Mouse (Mus musculus) kidney, embryonic 15.5 days (tissue): ENCODE results near the gene Ces2h. TPM values are rescaled to one million over a fixed set of nuclear protein-coding genes. Genes with fewer than 3 reads are reported as not detected.
"Not testable (repeated sequence)": the region's sequence is repeated elsewhere in the genome, so short reads cannot be mapped to it uniquely, and the experiment has no call there.

Experiments used
- ATAC-seq: fragments of 200-750 bp; cut with Nextera tagmentation; replicated peaks from 2 replicates; pipeline ENCODE4 v1.8.0; 2017; ENCODE audit warnings: moderate TSS enrichment; ENCODE audit not compliant: low FRiP score
- H3K27ac ChIP-seq: fragments of 300-500 bp; sonication (generic); 2 replicates; pipeline ENCODE4 v1.5.1; 2015; ENCODE audit warnings: mild to moderate bottlenecking, inconsistent platforms
- H3K27me3 ChIP-seq: fragments of 300-500 bp; sonication (generic); 2 replicates; pipeline ENCODE4 v1.6.1; 2015; ENCODE audit warnings: inconsistent platforms
- H3K36me3 ChIP-seq: fragments of 300-500 bp; sonication (generic); 2 replicates; pipeline ENCODE4 v1.6.1; 2015; ENCODE audit warnings: inconsistent platforms
- H3K4me1 ChIP-seq: fragments of 300-500 bp; sonication (generic); 2 replicates; pipeline ENCODE4 v1.6.1; 2015; ENCODE audit warnings: inconsistent platforms
- H3K4me2 ChIP-seq: fragments of 300-500 bp; sonication (generic); 2 replicates; pipeline ENCODE4 v1.6.1; 2015; ENCODE audit warnings: moderate library complexity, mild to moderate bottlenecking, inconsistent platforms
- H3K4me3 ChIP-seq: fragments of 300-500 bp; sonication (generic); replicated peaks from 2 replicates; pipeline ENCODE4 v1.5.1; 2015; ENCODE audit warnings: mild to moderate bottlenecking, inconsistent platforms
- H3K9ac ChIP-seq: fragments of 300-500 bp; sonication (generic); 2 replicates; pipeline ENCODE4 v1.6.1; 2015; ENCODE audit warnings: mild to moderate bottlenecking, inconsistent platforms
- H3K9me3 ChIP-seq: fragments of 300-500 bp; sonication (generic); replicated peaks from 2 replicates; pipeline ENCODE4 v1.6.1; 2016; ENCODE audit warnings: inconsistent platforms
- WGBS: fragments of 180-500 bp; shearing (Covaris S2); methylation state at CpG from one replicate; pipeline ENCODE4 v1.1.7; 2015; ENCODE audit warnings: mixed read lengths; 5-methylcytosine and 5-hydroxymethylcytosine counted together
- polyA plus RNA-seq: library from polyadenylated mRNA; unstranded; fragments of >200 nt; fragmentation: Nextera tagmentation; extraction: Ambion mirVana; gene quantifications from 2 replicates; pipeline ENCODE4 v1.2.1, GENCODE M21; 2015

Ces2h gene
- polyA plus RNA-seq, 1 experiment from 2014 or later: not detected

- ATAC-seq: no peak
- WGBS: 53% methylated on average over 1 of the region's 1 CpGs
- no peak overlapping the region for H3K9ac ChIP-seq
These were observed 22.4 kb downstream of the Ces2h start for GRCm38 (mm10) chr8:105023087-105023486.

GRCm38 (mm10) chr8:105025050-105025449 lies 24.4 kb downstream of the Ces2h start:
- WGBS: 76% methylated on average over 2 of the region's 2 CpGs
- Histone ChIP-seq H3K9ac (no peak overlapping the region), H3K4me3 (no peak overlapping the region), H3K9me3 (no peaks in the 10 kb centered on the region; the same call in 1 of the 2 replicates), H3K36me3 (no peaks in the 10 kb centered on the region), H3K27me3 (no peaks in the 10 kb centered on the region), H3K4me1 (no peaks in the 10 kb centered on the region), H3K4me2 (no peak overlapping the region), H3K27ac (no peak overlapping the region)
- no peak for ATAC-seq

More at GRCm38 (mm10) chr8:105023087-105023486, 22.4 kb downstream of the Ces2h start:
- Histone ChIP-seq H3K4me3 (no peak overlapping the region), H3K4me2 (no peak overlapping the region), H3K4me1 (no peaks in the 10 kb centered on the region), H3K9me3 (no peaks in the 10 kb centered on the region; the same call in 1 of the 2 replicates), H3K27me3 (no peaks in the 10 kb centered on the region), H3K36me3 (no peaks in the 10 kb centered on the region), H3K27ac (no peak overlapping the region)

GRCm38 (mm10) chr8:105043510-105043909 lies 42.9 kb downstream of the Ces2h start:
- Histone ChIP-seq H3K4me1 (no peaks in the 10 kb centered on the region), H3K27ac (no peak overlapping the region), H3K4me3 (no peak overlapping the region), H3K9ac (no peak overlapping the region), H3K4me2 (no peak overlapping the region), H3K9me3 (no peaks in the 10 kb centered on the region), H3K27me3 (no peaks in the 10 kb centered on the region), H3K36me3 (no peaks in the 10 kb centered on the region)
- no peak for ATAC-seq
- 47% methylated on average over 1 of the region's 1 CpGs for WGBS

GRCm38 (mm10) chr8:105045824-105046401 lies 45.3 kb downstream of the Ces2h start:
- H3K9me3 ChIP-seq: no peaks in the 10 kb centered on the region
- 69% methylated on average over 3 of the region's 3 CpGs for WGBS

GRCm38 (mm10) chr8:105048371-105048854 lies 47.8 kb downstream of the Ces2h start, which contains the start of gene Ces3a:
Gene Ces3a, plus strand, starts transcription at chr8:105048601.
- Histone ChIP-seq H3K27me3 (no peaks in the 10 kb centered on the region), H3K4me3 (no peak within 1 kb of the TSS), H3K27ac (no peak within 1 kb of the TSS), H3K9ac (no peak within 1 kb of the TSS), H3K4me2 (no peak within 1 kb of the TSS), H3K9me3 (no peaks in the 10 kb centered on the region), H3K4me1 (no peaks in the 10 kb centered on the region), H3K36me3 (no peaks in the 10 kb centered on the region)
- no peak for ATAC-seq
- WGBS: 76% methylated on average over 3 of the region's 3 CpGs

More at GRCm38 (mm10) chr8:105045824-105046401, 45.3 kb downstream of the Ces2h start:
- Histone ChIP-seq H3K4me3 (no peak overlapping the region), H3K27ac (peak overlapping the region; percentile 45; the same call in 1 of the 2 replicates), H3K9ac (no peak overlapping the region), H3K36me3 (no peaks in the 10 kb centered on the region), H3K4me2 (no peak overlapping the region), H3K4me1 (no peaks in the 10 kb centered on the region), H3K27me3 (no peaks in the 10 kb centered on the region)
- ATAC-seq: no peak

- H3K4me1 ChIP-seq: no peaks in the 10 kb centered on the region
- H3K4me3 ChIP-seq: no peak overlapping the region
- H3K4me2 ChIP-seq: no peak overlapping the region
- no peak overlapping the region for H3K27ac ChIP-seq
- H3K36me3 ChIP-seq: no peaks in the 10 kb centered on the region
- H3K9ac ChIP-seq: no peak overlapping the region
- WGBS: 94% methylated on average over 4 of the region's 4 CpGs
- ATAC-seq: no peak
- no peaks in the 10 kb centered on the region for H3K27me3 ChIP-seq
- H3K9me3 ChIP-seq: no peaks in the 10 kb centered on the region
These were observed 55.6 kb downstream of the Ces2h start for GRCm38 (mm10) chr8:105056211-105056610.

GRCm38 (mm10) chr8:105060056-105060455 lies 59.4 kb downstream of the Ces2h start:
- H3K4me1 ChIP-seq: no peaks in the 10 kb centered on the region
- H3K4me3 ChIP-seq: no peak overlapping the region
- H3K4me2 ChIP-seq: no peak overlapping the region
- H3K9me3 ChIP-seq: no peaks in the 10 kb centered on the region
- H3K27me3 ChIP-seq: no peaks in the 10 kb centered on the region
- no peak for ATAC-seq
- no peak overlapping the region for H3K9ac ChIP-seq
- no peaks in the 10 kb centered on the region for H3K36me3 ChIP-seq
- no peak overlapping the region for H3K27ac ChIP-seq

- no peaks in the 10 kb centered on the region for H3K9me3 ChIP-seq
- H3K36me3 ChIP-seq: no peaks in the 10 kb centered on the region
- no peak overlapping the region for H3K4me2 ChIP-seq
- H3K9ac ChIP-seq: no peak overlapping the region
- no peak for ATAC-seq
- H3K27me3 ChIP-seq: no peaks in the 10 kb centered on the region
- no peak overlapping the region for H3K27ac ChIP-seq
- 0% methylated on average over 1 of the region's 1 CpGs for WGBS
- H3K4me3 ChIP-seq: no peak overlapping the region
- 0 out of 2 replicates have a peak, but pooled peaks cover 3% of the 10 kb centered on the region for H3K4me1 ChIP-seq
These were observed 66.1 kb downstream of the Ces2h start for GRCm38 (mm10) chr8:105066761-105067160.

- H3K27ac ChIP-seq, H3K27me3 ChIP-seq, H3K4me1 ChIP-seq, H3K4me2 ChIP-seq, ATAC-seq, H3K9me3 ChIP-seq, H3K36me3 ChIP-seq, H3K4me3 ChIP-seq, H3K9ac ChIP-seq: not testable (repeated sequence)
- 56% methylated on average over 7 of the region's 7 CpGs for WGBS
These were observed 67.3 kb downstream of the Ces2h start for GRCm38 (mm10) chr8:105067905-105068304.

- Histone ChIP-seq H3K4me2 (no peak overlapping the region), H3K27me3 (no peaks in the 10 kb centered on the region), H3K4me1 (0 out of 2 replicates have a peak, but pooled peaks cover 3% of the 10 kb centered on the region), H3K27ac (no peak overlapping the region), H3K9me3 (no peaks in the 10 kb centered on the region), H3K36me3 (no peaks in the 10 kb centered on the region), H3K9ac (no peak overlapping the region), H3K4me3 (no peak overlapping the region)
- ATAC-seq: no peak
These were observed 68.3 kb downstream of the Ces2h start for GRCm38 (mm10) chr8:105068971-105069370.

Other genes starting within 250 kb of the Ces2h start
- gene Ces2b, start 169.3 kb upstream of the Ces2h start, polyA plus RNA-seq: 0.63 and 0.69 TPM in 2 replicates
- 0.08 and 0.19 TPM in 2 replicates for gene Ces2c, start 153.8 kb upstream of the Ces2h start, polyA plus RNA-seq
- gene Ces2e, start 74.6 kb upstream of the Ces2h start, polyA plus RNA-seq: 0.78 and 1.6 TPM in 2 replicates
- gene Ces2f, start 53.5 kb upstream of the Ces2h start, polyA plus RNA-seq: 0.05 TPM in 1 of 2 replicates, not detected in the other
- 0.44 and 0.77 TPM in 2 replicates for gene Ces2g, start 39.1 kb upstream of the Ces2h start, polyA plus RNA-seq
- not detected in 2 replicates for gene Ces3a, start 47.7 kb downstream of the Ces2h start, polyA plus RNA-seq
- not detected in 2 replicates for gene Ces3b, start 82.9 kb downstream of the Ces2h start, polyA plus RNA-seq
- not detected in 2 replicates for gene Ces4a, start 130.9 kb downstream of the Ces2h start, polyA plus RNA-seq
- 67.7 and 73.2 TPM in 2 replicates for gene Cbfb, start 169.8 kb downstream of the Ces2h start, polyA plus RNA-seq
- 23.8 and 25.2 TPM in 2 replicates for gene D230025D16Rik, start 224.3 kb downstream of the Ces2h start, polyA plus RNA-seq